Mouse (Mus musculus) thymus, adult 2 months (tissue): ENCODE data around the gene Mcm7. TPM values are rescaled to one million over a fixed set of nuclear protein-coding genes. Genes with fewer than 3 reads are reported as not detected.

Experiments
- DNase-seq: peaks from one replicate; pipeline ENCODE4 v3.0.0; 2021
- H3K27ac ChIP-seq: fragments of 200-500 bp; 2 replicates; pipeline ENCODE4 v1.5.1; 2012; ENCODE audit warnings: low read length, control low read depth; ENCODE audit not compliant: control insufficient read depth, insufficient read depth
- H3K27me3 ChIP-seq: fragments of 200-500 bp; 2 replicates; pipeline ENCODE4 v1.6.1; 2012; ENCODE audit warnings: mild to moderate bottlenecking, low read length, moderate library complexity, mixed read lengths; ENCODE audit not compliant: control insufficient read depth, insufficient read depth
- H3K36me3 ChIP-seq: fragments of 200-500 bp; 2 replicates; pipeline ENCODE4 v1.6.1; 2012; ENCODE audit warnings: mild to moderate bottlenecking, low read length, moderate library complexity; ENCODE audit not compliant: control insufficient read depth, insufficient read depth
- H3K4me1 ChIP-seq: fragments of 200-500 bp; replicated peaks from 2 replicates; pipeline ENCODE4 v1.6.1; 2012; ENCODE audit warnings: low read length; ENCODE audit not compliant: control insufficient read depth, insufficient read depth
- H3K4me3 ChIP-seq: fragments of 200-500 bp; 2 replicates; pipeline ENCODE4 v1.5.1; 2012; ENCODE audit warnings: mild to moderate bottlenecking, low read length, control low read depth, moderate library complexity; ENCODE audit not compliant: control insufficient read depth, insufficient read depth
- CTCF ChIP-seq: fragments of 200-500 bp; IDR thresholded peaks from 2 replicates; pipeline ENCODE4 v1.5.1; 2012; ENCODE audit warnings: mild to moderate bottlenecking, control low read depth, low read length, moderate library complexity, borderline replicate concordance; ENCODE audit not compliant: control insufficient read depth, poor library complexity, insufficient read depth; ENCODE audit errors: extremely low read depth
- POLR2A ChIP-seq: fragments of 200-500 bp; IDR thresholded peaks from 2 replicates; pipeline ENCODE4 v1.6.1; 2012; ENCODE audit warnings: mild to moderate bottlenecking, low read length, control low read depth, moderate library complexity; ENCODE audit not compliant: control insufficient read depth, poor library complexity, insufficient read depth; ENCODE audit errors: extremely low read depth
- WGBS: fragments of 180-500 bp; shearing (Covaris S2); methylation state at CpG from one replicate; pipeline ENCODE4 v1.1.7; 2018; 5-methylcytosine and 5-hydroxymethylcytosine counted together
- polyA plus RNA-seq: library from polyadenylated mRNA; depleted of rRNA; stranded (reverse); fragments of >200 nt; gene quantifications from 2 replicates; pipeline ENCODE4 v1.2.3, GENCODE M21; 2012

Gene Mcm7
- polyA plus RNA-seq, 1 experiment: 181 TPM

DNA sequence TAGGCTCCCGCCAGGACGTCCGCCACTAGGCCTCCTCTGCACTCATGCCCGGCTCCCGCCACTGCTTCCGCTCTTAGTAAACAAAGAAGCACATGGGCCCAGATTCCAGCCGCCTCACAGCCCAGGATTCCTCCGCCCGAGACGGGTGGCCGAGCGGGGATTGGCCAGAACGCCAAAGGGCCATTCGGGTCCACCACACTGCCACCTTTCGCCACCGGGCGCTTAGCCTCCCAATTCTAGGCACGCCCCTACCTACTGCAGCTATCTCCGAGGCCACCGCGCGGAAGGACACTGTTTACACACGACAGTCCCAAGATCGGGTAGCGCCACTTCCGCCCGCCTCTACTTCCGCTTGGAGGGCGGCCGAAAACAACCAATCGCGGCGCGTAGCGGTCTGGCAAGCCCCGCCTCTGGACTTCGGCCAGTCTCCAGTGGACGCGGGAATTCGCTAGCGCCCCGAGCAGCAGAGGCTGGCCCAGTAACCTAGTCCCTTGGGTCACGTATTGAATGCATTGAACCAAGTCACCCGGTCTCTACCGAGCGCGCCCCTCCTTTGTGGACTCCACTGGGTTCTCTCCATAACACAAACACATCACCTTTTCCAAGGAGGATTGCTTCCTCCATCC, 1.2 kb downstream of the Mcm7 start:
- Histone ChIP-seq H3K36me3 (peaks cover 31% of the 10 kb centered on the region), H3K27me3 (no peaks in the 10 kb centered on the region), H3K4me1 (0 out of 2 replicates have a peak, but pooled peaks cover 3% of the 10 kb centered on the region), H3K4me3 (peak overlapping the region; percentile 86), H3K27ac (peak overlapping the region; percentile 76)
- TF ChIP-seq POLR2A: peak; percentile 28
- TF ChIP-seq CTCF: no peak
- under 1% methylated on average over 47 of the region's 47 CpGs for WGBS
- peak; percentile 91 for DNase-seq

DNA sequence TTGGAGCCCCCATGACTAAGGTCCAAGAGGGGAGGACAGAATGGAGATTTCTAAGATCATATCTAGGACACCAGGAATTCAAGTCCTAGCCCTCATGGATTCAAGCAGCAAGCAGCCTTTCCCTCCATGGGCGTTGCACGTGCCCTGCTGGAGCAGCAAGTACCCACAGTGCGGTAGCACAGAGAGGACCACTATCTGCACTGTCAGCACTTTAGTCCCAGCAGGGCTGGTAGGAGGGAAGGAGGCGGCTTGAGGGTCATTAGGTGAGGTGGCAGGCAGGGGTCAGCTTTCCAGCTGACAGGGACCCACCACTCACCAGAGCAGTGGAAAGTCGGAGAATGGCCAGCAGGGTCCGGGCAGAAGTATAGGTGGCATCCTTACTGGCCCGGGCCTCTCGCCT, 6.6 kb downstream of the Mcm7 start:
- Histone ChIP-seq H3K27ac (no peak overlapping the region), H3K4me3 (no peak overlapping the region), H3K36me3 (peaks cover 62% of the 10 kb centered on the region), H3K27me3 (no peaks in the 10 kb centered on the region), H3K4me1 (peaks cover 4% of the 10 kb centered on the region)
- TF ChIP-seq CTCF (no peak), POLR2A (no peak)
- DNase-seq: no peak
- 96% methylated on average over 8 of the region's 8 CpGs for WGBS

DNA sequence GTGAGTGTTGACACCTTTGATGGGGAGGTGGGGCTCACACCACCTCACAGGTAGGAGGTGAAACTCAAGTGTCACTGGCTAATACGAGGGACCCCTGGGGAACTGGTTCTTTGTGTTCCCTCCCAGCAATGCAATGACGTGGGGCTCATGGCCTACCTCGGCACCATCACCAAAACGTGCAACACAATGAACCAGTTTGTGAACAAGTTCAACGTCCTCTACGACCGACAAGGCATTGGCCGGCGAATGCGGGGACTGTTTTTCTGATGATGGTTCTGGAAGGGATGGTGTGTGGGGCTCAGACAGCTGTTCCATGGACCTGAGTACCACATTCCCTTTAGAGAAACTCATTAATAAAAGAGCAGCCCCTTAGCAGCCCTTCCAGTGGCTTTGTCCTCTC, 8.6 kb downstream of the Mcm7 start:
- H3K27ac ChIP-seq: no peak overlapping the region
- H3K27me3 ChIP-seq: no peaks in the 10 kb centered on the region
- 92% methylated on average over 10 of the region's 10 CpGs for WGBS
- H3K36me3 ChIP-seq: peaks cover 55% of the 10 kb centered on the region
- H3K4me3 ChIP-seq: no peak overlapping the region
- peaks cover 4% of the 10 kb centered on the region for H3K4me1 ChIP-seq
- no peak for TF ChIP-seq CTCF
- TF ChIP-seq POLR2A: no peak
- DNase-seq: no peak

DNA sequence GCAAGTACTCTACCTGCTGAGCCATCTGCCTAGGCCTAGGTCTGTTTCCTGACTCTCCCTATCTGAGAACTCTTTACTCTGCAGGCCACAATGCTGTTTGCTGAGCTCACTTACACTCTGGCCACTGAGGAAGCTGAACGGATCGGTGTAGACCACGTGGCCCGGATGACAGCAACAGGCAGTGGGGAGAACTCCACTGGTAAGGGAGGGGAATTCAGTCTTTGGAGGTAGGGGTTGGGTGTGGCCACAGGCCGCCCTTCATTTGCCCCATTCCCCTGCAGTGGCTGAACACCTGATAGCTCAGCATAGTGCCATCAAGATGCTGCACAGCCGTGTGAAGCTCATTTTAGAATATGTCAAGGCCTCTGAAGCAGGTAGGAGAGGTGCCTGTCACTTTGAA, 9.2 kb downstream of the Mcm7 start:
- H3K4me1 ChIP-seq: peaks cover 4% of the 10 kb centered on the region
- peaks cover 49% of the 10 kb centered on the region for H3K36me3 ChIP-seq
- no peak for DNase-seq
- H3K27me3 ChIP-seq: no peaks in the 10 kb centered on the region
- no peak overlapping the region for H3K27ac ChIP-seq
- TF ChIP-seq CTCF: no peak
- no peak for TF ChIP-seq POLR2A
- H3K4me3 ChIP-seq: no peak overlapping the region
- 86% methylated on average over 6 of the region's 6 CpGs for WGBS

DNA sequence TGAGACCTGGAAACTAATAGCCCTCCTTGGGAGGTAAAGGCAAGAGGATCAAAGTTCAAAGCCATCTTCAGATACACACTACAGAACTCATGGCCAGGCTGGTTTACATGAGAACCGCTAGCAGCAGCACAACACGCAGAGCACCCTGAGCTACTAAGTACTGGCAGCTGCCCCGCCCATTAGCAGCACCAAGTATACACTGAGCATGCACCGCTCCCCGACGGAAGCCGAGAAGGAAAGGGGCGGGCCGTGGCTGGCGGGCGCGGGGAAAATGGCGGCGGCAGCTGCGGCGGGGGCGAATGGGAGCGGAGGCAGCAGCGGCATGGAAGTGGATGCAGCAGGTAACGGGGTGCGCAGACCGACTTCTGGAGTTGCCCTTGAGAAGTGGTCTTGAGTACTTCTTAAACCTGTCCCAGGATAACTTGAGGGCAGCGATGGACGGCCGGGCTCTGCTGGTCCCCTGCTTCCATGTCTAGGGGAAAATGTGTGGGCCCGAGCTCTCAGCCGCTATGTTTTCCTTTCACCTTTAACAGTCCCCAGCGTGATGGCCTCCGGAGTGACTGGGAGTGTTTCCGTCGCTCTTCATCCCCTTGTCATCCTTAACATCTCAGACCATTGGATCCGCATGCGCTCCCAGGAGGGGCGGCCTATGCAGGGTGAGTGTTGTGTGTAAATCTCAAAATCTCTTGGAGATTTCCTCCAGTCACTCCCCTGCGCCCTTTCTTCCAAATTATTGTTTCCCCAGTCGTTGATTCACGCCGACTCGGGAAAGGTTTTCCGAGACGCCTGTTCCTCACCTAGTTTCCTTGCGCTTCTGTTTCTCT, 11.2 kb downstream of the Mcm7 start, which contains the start of gene Cops6:
Gene Cops6 (plus strand): TSS at position 230 of the 824 bp plus-strand sequence.
- Histone ChIP-seq H3K27me3 (no peaks in the 10 kb centered on the region), H3K4me3 (peak within 1 kb of the TSS; percentile 88), H3K36me3 (peaks cover 32% of the 10 kb centered on the region), H3K4me1 (peaks cover 4% of the 10 kb centered on the region), H3K27ac (peak within 1 kb of the TSS; percentile 1; the same call in 1 of the 2 replicates)
- peak; percentile 79 for TF ChIP-seq POLR2A
- TF ChIP-seq CTCF: 0 out of 2 replicates have a peak, but pooled peaks have one; percentile 33
- DNase-seq: peak; percentile 97
- 1% methylated on average over 42 of the region's 42 CpGs for WGBS

DNA sequence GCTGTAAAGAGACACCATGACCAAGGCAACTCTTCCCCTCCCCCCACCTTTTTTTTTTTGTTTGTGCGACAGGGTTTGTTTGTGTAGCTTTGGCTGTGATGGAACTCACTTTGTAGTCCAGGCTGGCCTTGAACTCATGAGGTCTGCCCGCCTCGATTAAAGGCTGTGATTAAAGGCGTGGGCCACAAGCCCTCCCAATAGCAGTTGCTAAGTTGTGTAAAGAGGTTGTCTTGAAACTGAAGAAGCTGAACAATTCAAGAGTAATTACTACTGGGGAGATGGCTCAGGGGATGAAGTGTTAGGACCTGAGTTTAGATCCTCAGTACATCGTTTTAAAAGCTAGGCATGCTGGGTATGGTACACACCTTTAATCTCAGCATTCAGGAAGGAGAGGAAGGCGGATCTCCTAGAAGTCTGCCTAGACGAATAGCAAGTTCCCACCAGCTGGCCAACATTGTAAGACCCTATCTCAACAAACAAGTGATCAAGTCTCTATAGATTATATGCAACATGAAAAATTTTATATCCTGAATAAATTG, 11.9 kb downstream of the Mcm7 start:
- WGBS: 64% methylated on average over 7 of the region's 7 CpGs
- no peak overlapping the region for H3K27ac ChIP-seq
- no peak for TF ChIP-seq CTCF

More for the DNA sequence above, 11.9 kb downstream of the Mcm7 start:
- no peak overlapping the region for H3K4me3 ChIP-seq
- no peaks in the 10 kb centered on the region for H3K27me3 ChIP-seq
- no peak for DNase-seq
- peaks cover 24% of the 10 kb centered on the region for H3K36me3 ChIP-seq
- H3K4me1 ChIP-seq: peaks cover 4% of the 10 kb centered on the region
